Mouse (Mus musculus) kidney, embryonic 16.5 days (tissue): ENCODE measurements around the gene Gga1. TPM values are rescaled to one million over a fixed set of nuclear protein-coding genes. Genes with fewer than 3 reads are reported as not detected.

Experiments
- ATAC-seq: fragments of 200-750 bp; cut with Nextera tagmentation; 2 replicates; pipeline ENCODE4 v1.8.0; 2017; ENCODE audit warnings: moderate TSS enrichment; ENCODE audit not compliant: low FRiP score, low TSS enrichment
- H3K27ac ChIP-seq: fragments of 300-500 bp; sonication (generic); 2 replicates; pipeline ENCODE4 v1.5.1; 2014; ENCODE audit warnings: low read length
- H3K27me3 ChIP-seq: fragments of 300-500 bp; sonication (generic); 2 replicates; pipeline ENCODE4 v1.6.1; 2014; ENCODE audit warnings: low read length, control low read depth, mixed read lengths; ENCODE audit not compliant: insufficient read depth
- H3K36me3 ChIP-seq: fragments of 300-500 bp; sonication (generic); 2 replicates; pipeline ENCODE4 v1.6.1; 2014; ENCODE audit warnings: low read length, control low read depth, mixed read lengths; ENCODE audit not compliant: insufficient read depth
- H3K4me1 ChIP-seq: fragments of 300-500 bp; sonication (generic); 2 replicates; pipeline ENCODE4 v1.6.1; 2014; ENCODE audit warnings: low read length, control low read depth, mixed read lengths; ENCODE audit not compliant: insufficient read depth
- H3K4me2 ChIP-seq: fragments of 300-500 bp; sonication (generic); replicated peaks from 2 replicates; pipeline ENCODE4 v1.6.1; 2014; ENCODE audit warnings: low read depth, low read length
- H3K4me3 ChIP-seq: fragments of 300-500 bp; sonication (generic); 2 replicates; pipeline ENCODE4 v1.5.1; 2014; ENCODE audit warnings: mild to moderate bottlenecking, low read length
- H3K9ac ChIP-seq: fragments of 300-500 bp; sonication (generic); replicated peaks from 2 replicates; pipeline ENCODE4 v1.6.1; 2014; ENCODE audit warnings: low read length
- H3K9me3 ChIP-seq: fragments of 300-500 bp; sonication (generic); 2 replicates; pipeline ENCODE4 v1.6.1; 2016; ENCODE audit warnings: low read length, control low read depth
- WGBS: fragments of 180-500 bp; shearing (Covaris S2); extraction: QIAGEN DNeasy Blood & Tissue Kit; methylation state at CpG from one replicate; pipeline ENCODE4 v1.1.7; 2014; 5-methylcytosine and 5-hydroxymethylcytosine counted together
- polyA plus RNA-seq: library from polyadenylated mRNA; unstranded; fragments of >200 nt; fragmentation: Nextera tagmentation; extraction: Ambion mirVana; gene quantifications from 2 replicates; pipeline ENCODE4 v1.2.1, GENCODE M21; 2015

Gene Gga1
- polyA plus RNA-seq, 1 experiment from 2014 or later = 54.7 TPM

DNA sequence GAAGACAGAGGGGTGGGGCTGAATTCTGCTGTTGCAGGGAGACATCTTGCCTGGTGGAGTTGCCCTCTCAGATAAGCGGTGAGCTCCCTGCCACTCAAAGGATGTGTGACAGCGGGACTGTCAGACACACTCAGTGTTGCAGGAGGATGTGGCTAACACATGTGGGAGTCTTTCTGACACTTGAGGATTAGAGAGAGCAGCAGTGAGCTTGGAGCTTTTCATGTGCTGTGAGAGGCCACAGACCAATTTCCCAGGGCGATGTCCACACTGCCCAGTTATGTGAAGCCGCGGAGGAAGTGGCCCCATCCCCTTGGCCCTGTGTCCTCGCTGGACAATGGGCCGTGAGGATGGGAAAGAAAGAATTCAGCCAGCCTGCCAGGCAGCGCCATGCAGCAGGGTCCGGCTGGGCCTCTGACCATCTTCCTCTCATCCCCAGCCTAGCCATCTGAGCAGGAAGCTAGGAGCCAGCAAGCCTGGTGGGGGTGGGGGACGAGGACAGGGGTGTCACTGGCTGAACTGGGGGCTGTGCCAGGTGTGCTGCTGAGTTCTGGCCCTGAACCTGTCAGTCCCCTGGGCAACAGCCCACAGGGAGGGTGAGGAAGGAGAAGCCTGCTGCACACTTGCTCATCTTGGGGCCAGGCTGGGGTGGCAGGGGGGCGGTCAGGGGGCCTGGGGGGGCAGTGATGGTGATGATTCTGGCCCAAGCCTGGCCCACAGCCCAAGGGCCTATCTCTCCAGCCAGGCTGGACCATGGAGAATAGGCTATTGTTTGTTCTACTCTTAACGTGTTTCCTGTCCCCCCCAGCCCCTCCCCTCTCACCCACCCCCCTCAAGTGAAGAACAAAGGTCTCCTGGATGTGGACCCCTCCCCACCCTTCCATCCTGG lies 41.5 kb upstream of the Gga1 start:
- H3K4me2 ChIP-seq = no peak overlapping the region
- no peaks in the 10 kb centered on the region for H3K36me3 ChIP-seq
- no peak overlapping the region for H3K4me3 ChIP-seq
- no peaks in the 10 kb centered on the region for H3K27me3 ChIP-seq
- H3K9ac ChIP-seq = peak overlapping the region; percentile 49
- 15% methylated on average over 12 of the region's 12 CpGs for WGBS
- peaks cover 74% of the 10 kb centered on the region for H3K4me1 ChIP-seq
- peak overlapping the region; percentile 93 for H3K27ac ChIP-seq
- ATAC-seq = 0 out of 2 replicates have a peak, but pooled peaks have one; percentile 13
- no peaks in the 10 kb centered on the region for H3K9me3 ChIP-seq

DNA sequence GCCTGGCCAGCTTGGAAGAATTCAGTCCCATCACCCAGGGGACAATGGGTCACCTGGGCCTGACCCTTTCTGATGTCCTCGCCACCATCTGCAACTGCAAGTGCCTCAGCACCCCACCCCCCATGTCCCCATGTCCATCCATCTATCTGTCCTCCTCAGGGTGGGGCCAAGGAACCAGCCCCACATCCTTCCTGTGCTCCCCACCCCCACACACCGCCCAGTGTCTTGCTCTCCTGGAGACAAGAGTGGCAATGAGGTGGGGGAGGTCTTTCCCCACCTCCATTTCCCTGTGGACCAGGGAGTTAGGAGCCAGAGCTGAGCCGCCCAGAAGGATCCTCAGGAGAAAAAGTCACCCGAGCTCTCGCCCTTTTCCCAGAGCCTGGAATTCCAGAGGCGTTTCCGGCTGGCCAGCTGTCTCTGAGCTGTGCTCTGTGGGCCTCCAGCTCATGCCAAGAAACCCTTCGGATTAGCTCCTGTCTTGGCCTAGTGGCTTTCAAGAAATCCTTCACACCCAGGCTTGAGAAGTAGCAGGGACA lies 40.8 kb upstream of the Gga1 start:
- H3K4me1 ChIP-seq = peaks cover 76% of the 10 kb centered on the region
- H3K4me3 ChIP-seq = no peak overlapping the region
- peak; percentile 3; the same call in 1 of the 2 replicates for ATAC-seq
- no peaks in the 10 kb centered on the region for H3K36me3 ChIP-seq
- no peaks in the 10 kb centered on the region; the same call in 1 of the 2 replicates for H3K27me3 ChIP-seq
- no peak overlapping the region for H3K4me2 ChIP-seq
- peak overlapping the region; percentile 2 for H3K9ac ChIP-seq
- H3K27ac ChIP-seq = peak overlapping the region; percentile 93
- 32% methylated on average over 8 of the region's 8 CpGs for WGBS
- no peaks in the 10 kb centered on the region for H3K9me3 ChIP-seq

DNA sequence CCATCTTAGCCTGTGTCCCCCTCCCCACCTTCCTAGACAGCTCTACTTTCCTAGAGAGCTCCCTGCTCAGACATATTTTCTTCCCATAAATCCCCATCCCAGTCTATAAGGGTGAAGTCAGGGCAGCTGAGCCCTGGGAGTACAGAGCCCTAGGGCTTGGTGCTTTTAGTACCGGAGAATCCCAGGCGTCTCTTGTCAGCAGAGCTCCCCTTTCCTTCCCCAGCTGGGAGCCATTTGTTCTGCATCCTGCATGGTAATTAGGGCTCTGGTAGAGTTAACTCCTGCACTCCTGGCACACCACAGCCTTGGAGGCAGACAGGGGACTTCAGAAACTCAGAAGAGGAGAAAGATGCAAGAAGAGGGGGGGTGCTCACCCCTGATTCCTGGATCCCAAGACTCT lies 37.2 kb upstream of the Gga1 start:
- Histone ChIP-seq H3K27ac (peak overlapping the region; percentile 81), H3K9ac (no peak overlapping the region), H3K9me3 (no peaks in the 10 kb centered on the region), H3K36me3 (no peaks in the 10 kb centered on the region), H3K4me2 (no peak overlapping the region), H3K4me3 (no peak overlapping the region), H3K27me3 (peaks cover 5% of the 10 kb centered on the region; the same call in 1 of the 2 replicates), H3K4me1 (peaks cover 56% of the 10 kb centered on the region)
- no peak for ATAC-seq
- WGBS = 4% methylated on average over 2 of the region's 2 CpGs

DNA sequence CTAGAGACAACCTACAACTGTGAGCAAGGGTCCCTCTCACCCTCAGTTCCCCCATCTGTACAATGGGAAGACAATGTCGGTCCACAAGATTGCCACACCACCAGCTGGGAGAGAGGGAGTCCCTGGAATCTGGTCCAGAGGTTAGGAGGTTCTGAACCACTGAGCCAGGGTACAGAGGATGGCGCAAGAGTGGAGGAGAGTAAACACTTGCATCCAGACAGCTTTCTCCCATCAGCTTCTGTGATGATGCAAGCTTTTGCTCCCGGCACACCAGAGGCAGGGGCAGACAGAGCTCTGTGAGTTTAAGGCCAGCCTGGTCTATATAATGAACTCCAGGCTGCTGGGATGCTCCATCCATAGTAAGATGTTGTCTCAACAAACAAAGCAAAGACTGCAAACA lies 36.7 kb upstream of the Gga1 start:
- H3K27ac ChIP-seq = peak overlapping the region; percentile 81
- no peaks in the 10 kb centered on the region for H3K9me3 ChIP-seq
- H3K4me2 ChIP-seq = no peak overlapping the region
- H3K27me3 ChIP-seq = peaks cover 5% of the 10 kb centered on the region; the same call in 1 of the 2 replicates
- peaks cover 56% of the 10 kb centered on the region for H3K4me1 ChIP-seq
- H3K9ac ChIP-seq = peak overlapping the region; percentile 37; the same call in 1 of the 2 replicates
- no peak for ATAC-seq
- H3K4me3 ChIP-seq = no peak overlapping the region
- 43% methylated on average over 3 of the region's 3 CpGs for WGBS
- no peaks in the 10 kb centered on the region for H3K36me3 ChIP-seq

DNA sequence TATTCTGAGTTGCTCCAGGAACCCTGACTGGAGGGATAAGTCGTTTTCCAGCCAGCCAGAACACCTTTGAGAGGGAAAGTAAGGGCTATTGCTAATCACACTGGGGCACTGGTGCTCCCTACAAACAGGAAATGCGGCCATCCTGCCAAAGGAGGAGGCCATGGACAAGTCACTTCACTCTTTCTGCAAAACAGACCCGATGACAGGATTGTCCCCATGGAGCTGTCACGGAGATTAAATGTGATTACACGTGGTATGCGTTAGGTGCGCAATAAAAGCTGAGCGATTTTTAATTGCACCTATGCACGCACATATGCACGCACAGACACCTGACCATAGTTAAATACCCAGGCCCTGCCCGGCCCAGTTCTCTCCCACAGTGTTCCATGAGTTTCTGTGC lies 36.2 kb upstream of the Gga1 start:
- Histone ChIP-seq H3K4me3 (no peak overlapping the region), H3K4me2 (no peak overlapping the region), H3K4me1 (peaks cover 56% of the 10 kb centered on the region), H3K27ac (peak overlapping the region; percentile 81), H3K27me3 (peaks cover 5% of the 10 kb centered on the region; the same call in 1 of the 2 replicates), H3K36me3 (no peaks in the 10 kb centered on the region), H3K9ac (peak overlapping the region; percentile 37; the same call in 1 of the 2 replicates), H3K9me3 (no peaks in the 10 kb centered on the region)
- no peak for ATAC-seq
- 60% methylated on average over 11 of the region's 11 CpGs for WGBS

DNA sequence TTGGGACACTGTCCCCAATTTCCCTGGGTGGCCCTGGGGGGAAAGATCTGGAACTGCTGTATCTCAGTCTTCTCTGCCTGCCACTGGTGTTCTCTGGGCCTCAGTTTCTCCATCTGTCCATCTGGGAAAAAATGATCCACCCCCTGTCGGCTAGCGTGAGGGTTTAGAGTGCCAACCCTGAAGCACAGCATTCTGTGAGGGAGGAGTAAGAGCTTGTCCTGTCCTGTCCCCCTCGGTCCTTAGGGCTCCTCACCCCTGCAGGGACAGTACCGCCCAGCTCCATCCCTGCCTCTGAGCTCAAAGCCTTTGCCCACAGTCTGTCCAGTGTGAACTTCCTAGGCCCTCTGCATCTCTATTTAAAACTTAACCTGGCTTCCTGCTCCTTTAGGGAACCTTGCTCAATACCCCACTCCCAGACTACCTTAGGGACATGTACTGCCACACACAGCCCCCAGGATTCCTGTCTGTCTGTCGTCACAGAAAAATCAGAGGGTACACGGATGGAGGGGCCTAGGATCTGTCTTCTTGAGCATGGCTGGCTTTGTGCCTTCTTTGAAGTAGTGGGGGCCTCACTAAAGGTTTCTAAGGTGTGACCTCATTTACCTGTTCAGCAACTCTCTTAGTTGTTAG lies 35.7 kb upstream of the Gga1 start:
- Histone ChIP-seq H3K27me3 (peaks cover 5% of the 10 kb centered on the region; the same call in 1 of the 2 replicates), H3K9me3 (no peaks in the 10 kb centered on the region), H3K27ac (0 out of 2 replicates have a peak overlapping the region, but pooled peaks have one; percentile 96), H3K4me3 (no peak overlapping the region), H3K4me2 (no peak overlapping the region), H3K36me3 (no peaks in the 10 kb centered on the region), H3K9ac (no peak overlapping the region), H3K4me1 (peaks cover 56% of the 10 kb centered on the region)
- WGBS = 70% methylated on average over 6 of the region's 6 CpGs
- no peak for ATAC-seq

DNA sequence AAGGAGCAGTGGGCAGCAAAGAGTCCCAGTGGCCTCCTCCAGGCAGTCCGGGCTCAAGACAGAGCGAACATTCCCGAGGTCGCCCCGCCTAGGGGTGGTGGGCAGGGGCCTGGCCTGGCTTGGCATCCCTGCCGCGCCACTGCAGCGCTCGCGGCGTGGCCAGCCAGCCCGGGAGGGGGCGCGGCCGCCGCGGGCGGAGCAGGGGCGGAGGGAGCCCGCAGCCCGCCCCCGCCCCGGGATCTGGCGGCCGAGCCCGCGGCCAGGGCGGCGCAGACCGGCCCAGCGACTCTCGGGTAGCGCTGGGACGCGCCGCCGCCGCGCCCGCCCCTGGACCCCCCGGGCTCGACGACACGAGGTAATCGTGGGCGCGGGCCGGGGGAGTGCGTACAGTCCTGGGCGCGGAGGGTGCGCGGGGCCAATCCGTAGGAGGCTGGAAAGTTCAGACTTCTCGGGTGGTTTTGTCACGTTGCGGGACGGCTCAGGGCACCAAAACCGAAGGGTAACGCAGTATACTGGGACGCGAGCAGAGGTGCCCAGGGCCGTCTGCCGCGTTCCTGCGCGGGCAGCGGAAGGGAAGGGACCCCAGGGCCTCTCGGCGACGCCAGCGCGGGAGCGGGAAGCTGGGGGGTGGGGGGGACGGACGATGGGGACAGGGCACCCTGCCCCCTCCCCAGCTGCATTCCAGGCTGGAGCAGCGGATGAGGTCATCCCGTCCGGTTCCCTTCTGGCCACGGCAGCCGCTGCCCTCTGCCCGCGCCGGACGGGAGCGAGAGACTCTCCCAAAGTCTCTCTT lies 34.4 kb upstream of the Gga1 start, which contains the start of gene Cdc42ep1:
TSS of gene Cdc42ep1 (plus strand) at position 254 of the 793 bp plus-strand sequence.
- under 1% methylated on average over 67 of the region's 86 CpGs for WGBS
- ATAC-seq = peak; percentile 79
- Histone ChIP-seq H3K9ac (peak within 1 kb of the TSS; percentile 94), H3K4me1 (peaks cover 55% of the 10 kb centered on the region), H3K36me3 (peaks cover 4% of the 10 kb centered on the region; the same call in 1 of the 2 replicates), H3K4me3 (peak within 1 kb of the TSS; percentile 71), H3K4me2 (peak within 1 kb of the TSS; percentile 78), H3K27ac (peak within 1 kb of the TSS; percentile 96), H3K9me3 (no peaks in the 10 kb centered on the region), H3K27me3 (peaks cover 5% of the 10 kb centered on the region; the same call in 1 of the 2 replicates)

DNA sequence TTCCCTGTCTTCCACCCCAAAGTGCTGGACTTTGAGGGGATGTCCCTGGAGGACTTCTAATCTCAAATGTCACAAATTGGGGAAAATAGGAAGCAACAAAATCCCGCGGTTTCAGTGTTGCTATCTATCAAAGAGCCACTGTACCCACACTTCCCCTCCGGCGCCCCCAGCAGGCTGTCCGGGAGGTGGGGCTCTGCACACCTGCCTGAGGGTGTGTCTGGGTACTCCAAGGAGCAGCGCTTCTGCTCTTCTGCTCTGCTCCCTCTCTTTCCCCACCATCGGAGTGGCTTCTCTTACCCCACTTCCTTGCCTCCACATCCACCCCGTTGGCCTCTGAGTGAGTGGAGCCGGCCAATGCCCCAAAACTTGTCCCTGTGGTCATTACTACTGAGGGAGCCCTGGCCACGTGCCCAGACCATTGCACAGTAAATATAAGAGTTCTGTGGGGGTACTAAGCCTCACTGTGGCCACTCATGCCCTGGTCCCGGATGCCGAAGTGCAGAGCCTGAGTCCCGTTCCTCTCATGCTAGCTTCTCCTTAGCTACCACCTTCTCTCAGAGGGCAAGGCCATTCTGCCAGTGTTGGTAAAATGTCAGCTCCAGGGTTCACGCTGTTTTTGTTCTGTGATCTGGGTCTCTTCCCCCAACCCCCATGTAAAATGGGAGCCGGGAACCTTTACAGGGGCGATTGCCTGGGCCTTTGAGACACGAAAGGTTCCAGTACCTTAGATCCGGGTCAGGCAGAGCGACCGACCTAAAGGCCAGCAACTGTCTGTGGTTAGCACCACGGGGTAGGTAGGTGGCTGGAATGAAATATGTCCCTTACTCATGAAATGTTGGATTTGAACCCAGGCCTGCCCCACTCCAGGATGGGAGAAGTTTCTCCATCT lies 33.2 kb upstream of the Gga1 start:
- Histone ChIP-seq H3K27ac (peak overlapping the region; percentile 96), H3K9ac (peak overlapping the region; percentile 94), H3K4me1 (peaks cover 55% of the 10 kb centered on the region), H3K4me2 (peak overlapping the region; percentile 78), H3K4me3 (peak overlapping the region; percentile 71), H3K9me3 (no peaks in the 10 kb centered on the region), H3K36me3 (peaks cover 9% of the 10 kb centered on the region), H3K27me3 (peaks cover 5% of the 10 kb centered on the region; the same call in 1 of the 2 replicates)
- ATAC-seq = no peak
- 37% methylated on average over 21 of the region's 21 CpGs for WGBS
